Mouse (Mus musculus) intestine, postnatal 0 days (tissue): ENCODE results near the gene Txnrd1. TPM values are rescaled to one million over a fixed set of nuclear protein-coding genes. Genes with fewer than 3 reads are reported as not detected.

Experiments
- ATAC-seq: fragments of 200-750 bp; cut with Nextera tagmentation; 2 replicates; pipeline ENCODE4 v1.8.0; 2017; ENCODE audit warnings: mild to moderate bottlenecking, moderate TSS enrichment, moderate library complexity
- H3K27ac ChIP-seq: fragments of 300-500 bp; sonication (generic); 2 replicates; pipeline ENCODE4 v1.5.1; 2014; ENCODE audit warnings: mild to moderate bottlenecking, low read depth, low read length, moderate library complexity
- H3K27me3 ChIP-seq: fragments of 300-500 bp; sonication (generic); replicated peaks from 2 replicates; pipeline ENCODE4 v1.6.1; 2014; ENCODE audit warnings: low read length, mixed read lengths; ENCODE audit not compliant: control insufficient read depth, insufficient read depth
- H3K36me3 ChIP-seq: fragments of 300-500 bp; sonication (generic); 2 replicates; pipeline ENCODE4 v1.6.1; 2014; ENCODE audit warnings: mild to moderate bottlenecking, moderate library complexity; ENCODE audit not compliant: control insufficient read depth, insufficient read depth
- H3K4me1 ChIP-seq: fragments of 300-500 bp; sonication (generic); replicated peaks from 2 replicates; pipeline ENCODE4 v1.6.1; 2014; ENCODE audit warnings: antibody characterized with exemption, low read length, mixed read lengths; ENCODE audit not compliant: control insufficient read depth, insufficient read depth
- H3K4me2 ChIP-seq: fragments of 300-500 bp; sonication (generic); replicated peaks from 2 replicates; pipeline ENCODE4 v1.6.1; 2014; ENCODE audit warnings: low read depth, mild to moderate bottlenecking, moderate library complexity
- H3K4me3 ChIP-seq: fragments of 300-500 bp; sonication (generic); 2 replicates; pipeline ENCODE4 v1.5.1; 2014; ENCODE audit warnings: low read depth, low read length
- H3K9ac ChIP-seq: fragments of 300-500 bp; sonication (generic); 2 replicates; pipeline ENCODE4 v1.6.1; 2014; ENCODE audit warnings: mild to moderate bottlenecking, low read depth, low read length
- H3K9me3 ChIP-seq: fragments of 300-500 bp; sonication (generic); 2 replicates; pipeline ENCODE4 v1.6.1; 2016; ENCODE audit warnings: mixed run types; ENCODE audit not compliant: control insufficient read depth
- CTCF ChIP-seq: sonication (generic); IDR thresholded peaks from 2 replicates; pipeline ENCODE4 v1.5.1; 2016; ENCODE audit warnings: low read depth, mild to moderate bottlenecking, control low read depth, antibody characterized with exemption, moderate library complexity
- WGBS: fragments of 180-500 bp; shearing (Covaris S2); extraction: QIAGEN DNeasy Blood & Tissue Kit; methylation state at CpG from one replicate; pipeline ENCODE4 v1.1.7; 2014; 5-methylcytosine and 5-hydroxymethylcytosine counted together
- polyA plus RNA-seq: library from polyadenylated mRNA; unstranded; fragments of >200 nt; fragmentation: Nextera tagmentation; extraction: Ambion mirVana; gene quantifications from 2 replicates; pipeline ENCODE4 v1.2.1, GENCODE M21; 2015

Txnrd1 gene
- polyA plus RNA-seq, 1 experiment from 2014 or later, result 67.7 TPM

GRCm38 (mm10) chr10:82847821-82848459, 14.2 kb downstream of the Txnrd1 start:
- Histone ChIP-seq H3K27me3 (no peaks in the 10 kb centered on the region), H3K36me3 (no peaks in the 10 kb centered on the region), H3K4me1 (no peaks in the 10 kb centered on the region), H3K4me3 (no peak overlapping the region), H3K27ac (peak overlapping the region; percentile 51), H3K9ac (no peak overlapping the region), H3K9me3 (no peaks in the 10 kb centered on the region), H3K4me2 (no peak overlapping the region)
- peak; percentile 82 for ATAC-seq
- TF ChIP-seq CTCF, result no peak
- WGBS, result 33% methylated on average over 9 of the region's 9 CpGs

GRCm38 (mm10) chr10:82849686-82850353, 16.1 kb downstream of the Txnrd1 start:
- no peaks in the 10 kb centered on the region for H3K27me3 ChIP-seq
- no peak for ATAC-seq
- no peak for TF ChIP-seq CTCF
- 85% methylated on average over 16 of the region's 16 CpGs for WGBS
- no peaks in the 10 kb centered on the region for H3K36me3 ChIP-seq
- H3K9ac ChIP-seq, result no peak overlapping the region
- no peaks in the 10 kb centered on the region for H3K9me3 ChIP-seq
- H3K4me1 ChIP-seq, result no peaks in the 10 kb centered on the region
- no peak overlapping the region for H3K4me3 ChIP-seq
- H3K4me2 ChIP-seq, result no peak overlapping the region
- H3K27ac ChIP-seq, result no peak overlapping the region

DNA sequence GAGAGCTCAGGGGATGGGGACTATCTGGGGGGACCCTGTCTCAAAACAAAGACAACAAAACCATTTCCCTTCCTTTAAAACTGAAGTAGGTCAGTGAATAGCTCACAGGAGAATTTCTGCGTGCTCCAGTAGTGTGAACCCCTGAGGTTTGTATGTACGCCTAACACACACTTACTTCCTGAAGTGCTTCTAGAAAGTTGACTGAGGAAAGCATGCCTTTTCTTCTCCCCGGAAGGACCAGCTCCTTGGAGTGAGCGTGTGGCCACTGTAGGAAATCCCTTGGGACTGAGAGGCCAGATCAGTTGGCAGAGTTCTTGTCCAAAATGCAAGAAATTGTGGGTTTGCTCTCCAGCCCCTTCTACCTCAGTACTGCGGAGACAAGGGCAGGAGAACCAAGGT, 16.6 kb downstream of the Txnrd1 start:
- no peak overlapping the region for H3K4me3 ChIP-seq
- H3K4me2 ChIP-seq, result no peak overlapping the region
- no peaks in the 10 kb centered on the region for H3K36me3 ChIP-seq
- no peak overlapping the region for H3K9ac ChIP-seq
- H3K27ac ChIP-seq, result no peak overlapping the region
- no peaks in the 10 kb centered on the region for H3K4me1 ChIP-seq
- no peaks in the 10 kb centered on the region for H3K9me3 ChIP-seq
- TF ChIP-seq CTCF, result no peak
- WGBS, result 89% methylated on average over 5 of the region's 5 CpGs
- ATAC-seq, result no peak
- no peaks in the 10 kb centered on the region for H3K27me3 ChIP-seq

DNA sequence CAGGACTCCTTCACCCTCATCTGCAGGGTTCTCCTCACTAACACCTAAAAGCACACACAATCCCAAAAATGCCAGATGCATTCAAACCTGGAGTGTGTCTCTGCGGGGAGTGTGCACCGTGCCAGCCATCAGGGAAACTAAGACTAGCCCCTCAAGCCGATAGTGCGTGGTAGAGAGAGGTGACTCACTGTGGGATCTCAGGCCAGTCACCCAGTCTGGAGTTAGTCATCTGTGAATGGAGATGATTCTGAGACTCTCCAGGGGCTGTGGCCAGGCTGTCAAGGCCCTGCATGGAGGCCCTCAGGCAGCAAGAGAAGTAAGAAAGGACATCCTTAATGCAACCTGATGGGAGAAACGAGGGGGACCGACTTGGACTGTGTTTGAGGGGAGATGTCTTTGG, 18.0 kb downstream of the Txnrd1 start:
- Histone ChIP-seq H3K9ac (no peak overlapping the region), H3K36me3 (no peaks in the 10 kb centered on the region), H3K27ac (no peak overlapping the region), H3K4me3 (no peak overlapping the region), H3K9me3 (no peaks in the 10 kb centered on the region), H3K4me2 (no peak overlapping the region), H3K27me3 (no peaks in the 10 kb centered on the region), H3K4me1 (no peaks in the 10 kb centered on the region)
- TF ChIP-seq CTCF, result no peak
- ATAC-seq, result no peak
- 89% methylated on average over 6 of the region's 6 CpGs for WGBS

DNA sequence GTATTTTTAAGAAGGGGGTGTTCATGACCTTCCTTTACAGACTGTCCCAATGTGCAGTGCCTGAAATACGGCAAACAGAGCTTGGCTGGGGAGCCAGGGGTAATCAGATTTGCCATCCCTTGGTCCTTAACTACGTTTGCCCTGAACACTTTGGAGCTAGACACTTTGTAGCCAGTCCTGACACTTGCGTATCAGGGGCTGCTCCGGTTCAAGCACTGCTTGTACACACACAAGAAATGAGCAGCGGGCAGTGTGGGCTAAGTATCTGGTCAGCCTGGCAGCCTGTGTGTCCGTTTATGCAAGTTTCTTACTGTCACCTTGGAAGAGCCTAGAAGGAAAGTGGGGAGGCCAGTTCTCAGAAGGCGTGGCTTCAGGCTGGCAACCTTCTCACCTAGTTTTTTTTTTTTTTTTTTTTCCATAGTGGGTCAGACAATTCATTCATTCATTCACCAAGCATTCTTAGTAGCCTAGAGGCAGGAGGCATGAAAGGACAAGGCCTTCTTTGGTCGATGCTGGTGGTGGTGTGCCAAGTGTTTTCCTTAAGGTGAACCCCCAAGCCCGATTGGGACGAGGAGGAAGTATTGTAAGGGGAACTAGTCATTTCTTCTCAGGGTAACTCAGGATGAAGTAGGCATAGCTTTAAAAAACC, 24.4 kb downstream of the Txnrd1 start:
- Histone ChIP-seq H3K9me3 (no peaks in the 10 kb centered on the region), H3K27ac (peak overlapping the region; percentile 98), H3K36me3 (no peaks in the 10 kb centered on the region), H3K4me1 (0 out of 2 replicates have a peak, but pooled peaks cover 5% of the 10 kb centered on the region), H3K27me3 (no peaks in the 10 kb centered on the region), H3K4me3 (peak overlapping the region; percentile 68; the same call in 1 of the 2 replicates), H3K4me2 (peak overlapping the region; percentile 78), H3K9ac (peak overlapping the region; percentile 61; the same call in 1 of the 2 replicates)
- no peak for ATAC-seq
- no peak for TF ChIP-seq CTCF
- WGBS, result 46% methylated on average over 10 of the region's 10 CpGs
